Comparison of ENCODE assay signal across 24 mouse cellular contexts in genomic region chr16:95724251-95724650, GRCm38 (mm10).
"Had no signal": no experiment of that assay in that cellular context is flagged by ENCODE, and none has a peak within 500 bp of the region (broad histone marks: within the 10 kb centered on the region; RNA-seq: fewer than 3 reads in every experiment).

No protein-coding gene starts in this region.

- H3K27me3 ChIP-seq: heart, embryonic 12.5 days; heart, embryonic 13.5 days; heart, embryonic 15.5 days; hindbrain, embryonic 12.5 days; hindbrain, embryonic 13.5 days; hindbrain, embryonic 15.5 days; intestine, embryonic 15.5 days; kidney, embryonic 15.5 days had no signal

- H3K9me3 ChIP-seq: heart, embryonic 15.5 days; hindbrain, embryonic 15.5 days; intestine, embryonic 15.5 days had no signal

- H3K9ac ChIP-seq: heart, embryonic 12.5 days; heart, embryonic 13.5 days; heart, embryonic 15.5 days; hindbrain, embryonic 12.5 days; hindbrain, embryonic 13.5 days; hindbrain, embryonic 14.5 days; hindbrain, embryonic 15.5 days; intestine, embryonic 15.5 days; kidney, embryonic 15.5 days had no signal

- H3K4me1 ChIP-seq: heart, embryonic 12.5 days; hindbrain, embryonic 12.5 days; hindbrain, embryonic 13.5 days; hindbrain, embryonic 15.5 days; intestine, embryonic 15.5 days had no signal

- H3K27ac ChIP-seq: heart, adult 2 months; heart, embryonic 13.5 days; heart, embryonic 15.5 days; hindbrain, embryonic 10.5 days; hindbrain, embryonic 12.5 days; hindbrain, embryonic 13.5 days; hindbrain, embryonic 14.5 days; hindbrain, embryonic 15.5 days; hindbrain, postnatal 0 days; intestine, embryonic 15.5 days; kidney, embryonic 15.5 days; kidney, postnatal 0 days; layer of hippocampus, adult 2 months; left cerebral cortex, adult 2 months had no signal

- DNase-seq: heart, adult 2 months; heart, postnatal 10 days; heart, postnatal 14 days; heart, postnatal 36 days; heart, postnatal 4 days; kidney, adult 18-20 months; kidney, postnatal 10 days; kidney, postnatal 25 days; layer of hippocampus, adult 9-11 months; layer of hippocampus, postnatal 36 days had no signal

- H3K4me3 ChIP-seq: heart, adult 2 months; heart, embryonic 12.5 days; heart, embryonic 13.5 days; heart, embryonic 15.5 days; hindbrain, embryonic 10.5 days; hindbrain, embryonic 12.5 days; hindbrain, embryonic 13.5 days; hindbrain, embryonic 15.5 days; intestine, embryonic 15.5 days; kidney, embryonic 15.5 days; layer of hippocampus, adult 2 months; left cerebral cortex, adult 2 months had no signal
